ENCODE assay signal across 8 mouse cellular contexts in the genomic region with DNA sequence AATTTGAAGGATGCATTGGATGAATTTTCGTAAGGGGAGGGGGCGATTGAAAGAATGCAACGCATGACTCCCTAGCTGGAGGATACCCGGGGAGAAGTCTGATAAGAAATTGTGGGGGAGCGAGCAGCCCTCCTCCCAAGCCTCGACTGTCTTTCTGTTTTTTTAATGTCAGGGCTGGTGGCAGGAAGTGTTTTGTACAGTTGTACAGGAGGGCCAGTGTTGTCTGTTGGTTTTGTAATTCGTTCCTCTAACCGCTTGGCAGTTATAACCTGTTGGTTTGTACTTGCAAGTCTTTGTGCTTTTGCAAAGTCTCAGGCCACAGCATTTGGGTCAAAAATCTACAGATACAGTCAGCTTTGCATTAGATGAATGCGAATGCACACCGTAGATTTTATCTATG. TPM values are rescaled to one million over a fixed set of nuclear protein-coding genes. Genes with fewer than 3 reads are reported as not detected.
A peak's percentile ranks its signal among the peaks of the same experiment; 100 is the strongest.
DNase-seq lines count a peak whose midpoint lies in the region; ATAC-seq and TF ChIP-seq lines count a peak whose summit lies in the region.

No protein-coding gene starts in this region.

- no peak for TF ChIP-seq POLR2A in lung, adult 2 months (IDR thresholded peaks at IDR 0.05; ENCODE audit: borderline replicate concordance, extremely low read depth, low read depth, low read length)
- TF ChIP-seq POLR2A in small intestine, adult 2 months (IDR thresholded peaks at IDR 0.05; ENCODE audit: low read depth, low read length): no peak

- ATAC-seq in embryonic facial prominence, embryonic 14.5 days (ENCODE audit: low read depth): no peak
- no peak for ATAC-seq in limb, embryonic 12.5 days (ENCODE audit: insufficient number of reproducible peaks, insufficient read depth, low FRiP score, low TSS enrichment, low read depth)

- H3K4me3 ChIP-seq in lung, adult 2 months (replicated peaks; ENCODE audit: extremely low read depth, low read depth, low read length): peak overlapping the region; percentile 84
- H3K4me3 ChIP-seq in embryonic facial prominence, embryonic 14.5 days (ENCODE audit: low read depth, low read length): peak overlapping the region; percentile 88
- H3K4me3 ChIP-seq in limb, embryonic 12.5 days (replicated peaks): peak overlapping the region; percentile 95
- H3K4me3 ChIP-seq in small intestine, adult 2 months (ENCODE audit: low read depth, low read length): peak overlapping the region; percentile 70

- no peaks in the 10 kb centered on the region for H3K9me3 ChIP-seq in embryonic facial prominence, embryonic 14.5 days (ENCODE audit: control insufficient read depth, low read length)
- no peaks in the 10 kb centered on the region for H3K9me3 ChIP-seq in limb, embryonic 12.5 days

- H3K36me3 ChIP-seq in embryonic facial prominence, embryonic 14.5 days (ENCODE audit: control insufficient read depth, insufficient read depth, low read length): no peaks in the 10 kb centered on the region
- H3K36me3 ChIP-seq in limb, embryonic 12.5 days: no peaks in the 10 kb centered on the region
- H3K36me3 ChIP-seq in small intestine, adult 2 months (ENCODE audit: control insufficient read depth, insufficient read depth, low read length): no peaks in the 10 kb centered on the region

- TF ChIP-seq CTCF in lung, adult 2 months (IDR thresholded peaks at IDR 0.05; ENCODE audit: insufficient read depth, low read length): no peak
- TF ChIP-seq CTCF in small intestine, adult 2 months (IDR thresholded peaks at IDR 0.05; ENCODE audit: extremely low read depth, insufficient read length, insufficient replicate concordance, low read depth, low read length): no peak

- H3K4me2 ChIP-seq in embryonic facial prominence, embryonic 14.5 days (ENCODE audit: low read depth, low read length): peak overlapping the region; percentile 76
- H3K4me2 ChIP-seq in limb, embryonic 12.5 days: peak overlapping the region; percentile 84

- no peak for DNase-seq in lung, adult 2 months
- no peak for DNase-seq in lung, postnatal 25 days (ENCODE audit: low spot score)
- DNase-seq in embryonic facial prominence, embryonic 14.5 days (ENCODE audit: low spot score): no peak
- DNase-seq in frontal cortex, postnatal 14 days (ENCODE audit: low spot score in 2 of 2): no peak
- no peak for DNase-seq in kidney, postnatal 4 days
- no peak for DNase-seq in right cerebral cortex, adult 18-20 months

- H3K9ac ChIP-seq in embryonic facial prominence, embryonic 14.5 days (ENCODE audit: low read depth, low read length): peak overlapping the region; percentile 85
- peak overlapping the region; percentile 90 for H3K9ac ChIP-seq in limb, embryonic 12.5 days (replicated peaks)

- H3K27me3 ChIP-seq in embryonic facial prominence, embryonic 14.5 days (replicated peaks; ENCODE audit: control insufficient read depth, insufficient read depth, low read length): no peaks in the 10 kb centered on the region
- H3K27me3 ChIP-seq in limb, embryonic 12.5 days: no peaks in the 10 kb centered on the region; the same call in none of the 2 replicates
- H3K27me3 ChIP-seq in small intestine, adult 2 months (ENCODE audit: control insufficient read depth, insufficient read depth, low read length): no peaks in the 10 kb centered on the region

- peaks cover 20% of the 10 kb centered on the region for H3K4me1 ChIP-seq in lung, adult 2 months (ENCODE audit: control insufficient read depth, insufficient read depth, low read length)
- H3K4me1 ChIP-seq in embryonic facial prominence, embryonic 14.5 days (ENCODE audit: control insufficient read depth, insufficient read depth, low read length): peaks cover 12% of the 10 kb centered on the region; the same call in 1 of the 2 replicates
- H3K4me1 ChIP-seq in limb, embryonic 12.5 days (replicated peaks): peaks cover 35% of the 10 kb centered on the region
- H3K4me1 ChIP-seq in small intestine, adult 2 months (ENCODE audit: control insufficient read depth, insufficient read depth, insufficient read length, low read length): peaks cover 12% of the 10 kb centered on the region; the same call in 1 of the 2 replicates

- WGBS in lung, adult 2 months: 5% methylated on average over 10 of the region's 10 CpGs
- 25% methylated on average over 10 of the region's 10 CpGs for WGBS in embryonic facial prominence, embryonic 14.5 days
- WGBS in limb, embryonic 12.5 days: 27% methylated on average over 10 of the region's 10 CpGs
- WGBS in small intestine, adult 2 months: 11% methylated on average over 10 of the region's 10 CpGs

- H3K27ac ChIP-seq in embryonic facial prominence, embryonic 14.5 days (replicated peaks; ENCODE audit: low read depth, low read length): peak overlapping the region; percentile 86; the same call in 1 of the 2 replicates
- H3K27ac ChIP-seq in limb, embryonic 12.5 days: no peak overlapping the region; the same call in 1 of the 2 replicates
- no peak overlapping the region for H3K27ac ChIP-seq in small intestine, adult 2 months (ENCODE audit: insufficient read depth, low read depth, low read length)

RNA-seq across cellular contexts. Expression of a gene that starts 1.0 kb away (rescaled TPM):
- polyA plus RNA-seq in lung, adult 2 months (2012; rRNA removed): 102 and 155 TPM in 2 replicates
- polyA plus RNA-seq in embryonic facial prominence, embryonic 14.5 days (2014; fragmentation: Nextera tagmentation; extraction: Ambion mirVana): 73.0 and 74.2 TPM in 2 replicates
- polyA plus RNA-seq in limb, embryonic 12.5 days (2016; fragmentation: Nextera tagmentation; extraction: Ambion mirVana): 71.9 and 75.5 TPM in 2 replicates
- 6.0 and 11.2 TPM in 2 replicates for polyA plus RNA-seq in small intestine, adult 2 months (2012; rRNA removed)
